8 mouse cellular contexts compared by ENCODE assay signal in the genomic region with DNA sequence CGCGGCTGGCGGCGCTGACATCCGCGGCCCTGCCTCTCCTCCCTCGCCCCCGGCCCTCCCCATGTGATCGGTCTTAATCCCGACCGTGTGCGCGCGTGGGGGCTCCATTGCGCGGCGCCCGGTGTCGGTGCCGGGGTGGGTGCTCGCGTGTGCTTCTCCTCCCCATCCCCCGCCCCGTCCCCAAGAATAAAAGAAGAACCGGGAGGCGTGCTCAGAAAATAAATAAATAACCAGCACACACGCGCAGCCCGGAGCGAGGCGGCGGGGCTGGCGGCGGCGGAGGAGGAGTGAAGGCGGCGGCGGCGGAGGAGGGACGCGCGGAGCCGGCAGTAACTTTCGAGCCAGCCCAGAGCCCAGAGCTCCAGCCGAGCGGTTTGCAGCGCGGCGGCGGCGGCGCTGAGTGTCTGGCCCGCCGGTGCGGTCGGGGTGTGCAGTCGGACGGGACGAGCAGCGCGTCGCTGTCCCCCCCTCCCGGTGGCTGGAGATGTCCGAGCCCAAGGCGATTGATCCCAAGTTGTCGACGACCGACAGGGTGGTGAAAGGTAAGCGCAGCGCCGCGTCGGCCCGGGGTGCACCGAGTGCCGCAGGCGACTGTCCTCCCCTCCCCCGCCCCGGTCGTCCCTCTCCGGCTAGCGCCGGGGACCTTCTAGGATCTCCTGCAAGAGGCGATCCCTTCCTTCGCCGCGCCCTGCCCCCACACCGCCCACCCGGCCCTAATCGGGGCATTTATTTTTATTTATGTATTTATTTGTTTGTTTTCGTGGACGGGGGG. TPM values are rescaled to one million over a fixed set of nuclear protein-coding genes. Genes with fewer than 3 reads are reported as not detected.
DNase-seq lines count a peak whose midpoint lies in the region; ATAC-seq lines count a peak whose summit lies in the region.

No protein-coding gene starts in this region.

- H3K4me1 ChIP-seq in hindbrain, embryonic 14.5 days (replicated peaks; ENCODE audit: control insufficient read depth, insufficient read depth, low read length), result peaks cover 33% of the 10 kb centered on the region

- DNase-seq in Muller cell, postnatal 12 days (ENCODE audit: inconsistent ontology term), result peak; percentile 83
- DNase-seq in cerebellum, adult 9-10 months, result peak; percentile 72
- DNase-seq in frontal cortex, postnatal 25 days (ENCODE audit: low spot score in 2 of 2), result peak; percentile 26 to 41
- DNase-seq in hindbrain, embryonic 14.5 days (ENCODE audit: low spot score), result peak; percentile 64
- peak; percentile 43 to 70 for DNase-seq in left cerebral cortex, adult 18-20 months (ENCODE audit: low spot score in 2 of 2)
- DNase-seq in lung, postnatal 4 days, result peak; percentile 72 to 79
- DNase-seq in retina, postnatal 7 days (ENCODE audit: low read depth, low spot score), result peak; percentile 51
- peak; percentile 42 to 69 for DNase-seq in urinary bladder, adult 18-20 months (ENCODE audit: low spot score in 2 of 2)

- no peaks in the 10 kb centered on the region for H3K36me3 ChIP-seq in hindbrain, embryonic 14.5 days (replicated peaks; ENCODE audit: control insufficient read depth, insufficient read depth)

- no peaks in the 10 kb centered on the region for H3K27me3 ChIP-seq in hindbrain, embryonic 14.5 days (ENCODE audit: control insufficient read depth, insufficient read depth, low read length)

- peak overlapping the region; percentile 73 for H3K4me3 ChIP-seq in hindbrain, embryonic 14.5 days (replicated peaks; ENCODE audit: low read length)

- H3K9ac ChIP-seq in hindbrain, embryonic 14.5 days, result peak overlapping the region; percentile 76

- WGBS in hindbrain, embryonic 14.5 days, result under 1% methylated on average over 75 of the region's 92 CpGs

- peak overlapping the region; percentile 98 for H3K27ac ChIP-seq in hindbrain, embryonic 14.5 days

- H3K9me3 ChIP-seq in hindbrain, embryonic 14.5 days (ENCODE audit: control insufficient read depth, low read length), result no peaks in the 10 kb centered on the region

- H3K4me2 ChIP-seq in hindbrain, embryonic 14.5 days (replicated peaks), result peak overlapping the region; percentile 69

- peak; percentile 41 for ATAC-seq in hindbrain, embryonic 14.5 days (ENCODE audit: low FRiP score)

RNA-seq across cellular contexts. Expression of gene Ppp3ca, which starts 0.6 kb away (rescaled TPM):
- 181 and 205 TPM in 2 replicates for polyA plus RNA-seq in hindbrain, embryonic 14.5 days (2014; fragmentation: Nextera tagmentation; extraction: Ambion mirVana)
- 100 to 1,000 TPM; 883 to 913 TPM for total RNA-seq in left cerebral cortex, adult 18-20 months (2021)

Comparison
In these comparisons a context has a peak if more than half of its experiments do, and no peak if none do; other contexts are left out.
1. Peak in every context shown above with its lines: DNase-seq, ATAC-seq, H3K4me3 ChIP-seq and H3K27ac ChIP-seq.